Mouse (Mus musculus) midbrain, embryonic 14.5 days (tissue): ENCODE data around the gene Gstt3. TPM values are rescaled to one million over a fixed set of nuclear protein-coding genes. Genes with fewer than 3 reads are reported as not detected.

Source experiments
- ATAC-seq: fragments of 200-750 bp; cut with Nextera tagmentation; 2 replicates; pipeline ENCODE4 v1.8.0; 2017; ENCODE audit warnings: moderate number of reproducible peaks, moderate library complexity; ENCODE audit not compliant: low FRiP score, low TSS enrichment
- DNase-seq: peaks from one replicate; pipeline ENCODE4 v3.0.0-alpha.2; 2015
- H3K27ac ChIP-seq: fragments of 300-500 bp; sonication (generic); replicated peaks from 2 replicates; pipeline ENCODE4 v1.5.1; 2014; ENCODE audit warnings: mild to moderate bottlenecking, low read depth, low read length, moderate library complexity
- H3K27me3 ChIP-seq: fragments of 300-500 bp; sonication (generic); 2 replicates; pipeline ENCODE4 v1.6.1; 2014; ENCODE audit warnings: low read length, control low read depth, mixed read lengths; ENCODE audit not compliant: control insufficient read depth, insufficient read depth
- H3K36me3 ChIP-seq: fragments of 300-500 bp; sonication (generic); 2 replicates; pipeline ENCODE4 v1.6.1; 2014; ENCODE audit warnings: low read length, control low read depth; ENCODE audit not compliant: control insufficient read depth, insufficient read depth
- H3K4me1 ChIP-seq: fragments of 300-500 bp; sonication (generic); 2 replicates; pipeline ENCODE4 v1.6.1; 2014; ENCODE audit warnings: mild to moderate bottlenecking, antibody characterized with exemption, low read length, control low read depth; ENCODE audit not compliant: control insufficient read depth, insufficient read depth
- H3K4me2 ChIP-seq: fragments of 300-500 bp; sonication (generic); 2 replicates; pipeline ENCODE4 v1.6.1; 2014; ENCODE audit warnings: mild to moderate bottlenecking, low read length, moderate library complexity
- H3K4me3 ChIP-seq: fragments of 300-500 bp; sonication (generic); replicated peaks from 2 replicates; pipeline ENCODE4 v1.5.1; 2014; ENCODE audit warnings: low read depth, low read length
- H3K9ac ChIP-seq: fragments of 300-500 bp; sonication (generic); replicated peaks from 2 replicates; pipeline ENCODE4 v1.6.1; 2014; ENCODE audit warnings: mild to moderate bottlenecking, low read length, moderate library complexity
- H3K9me3 ChIP-seq: fragments of 300-500 bp; sonication (generic); 2 replicates; pipeline ENCODE4 v1.6.1; 2016; ENCODE audit warnings: low read length, control low read depth, mixed read lengths; ENCODE audit not compliant: control insufficient read depth
- WGBS: fragments of 180-500 bp; shearing (Covaris S2); extraction: QIAGEN DNeasy Blood & Tissue Kit; methylation state at CpG from one replicate; pipeline ENCODE4 v1.1.7; 2014; 5-methylcytosine and 5-hydroxymethylcytosine counted together
- polyA plus RNA-seq: library from polyadenylated mRNA; unstranded; fragments of >200 nt; fragmentation: Nextera tagmentation; extraction: Ambion mirVana; gene quantifications from 2 replicates; pipeline ENCODE4 v1.2.1, GENCODE M21; 2014

Gstt3 gene
- polyA plus RNA-seq, 1 experiment from 2014 or later: 1.1 TPM

DNA sequence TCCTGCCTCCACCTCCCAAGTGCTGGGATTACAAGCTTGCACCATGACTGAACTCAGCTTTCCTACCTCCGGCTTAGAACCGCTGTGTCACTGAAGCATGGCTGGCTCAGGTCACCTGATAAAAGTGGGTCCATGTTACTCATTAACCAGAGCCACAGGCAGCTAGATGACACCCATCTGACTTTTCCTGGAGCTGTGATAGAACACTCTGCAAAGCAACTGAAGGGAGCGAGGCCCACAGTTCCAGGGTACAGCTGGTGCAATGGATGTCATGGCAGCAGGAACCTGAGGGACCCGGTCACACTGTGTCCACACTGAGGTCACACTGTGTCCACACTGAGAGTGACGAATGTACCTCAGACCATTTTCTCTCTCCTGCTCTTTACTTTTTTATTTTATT lies 8.6 kb upstream of the Gstt3 start:
- H3K9me3 ChIP-seq: no peaks in the 10 kb centered on the region
- no peaks in the 10 kb centered on the region for H3K27me3 ChIP-seq
- DNase-seq (no peak), ATAC-seq (no peak)
- no peak overlapping the region for H3K4me3 ChIP-seq
- no peaks in the 10 kb centered on the region for H3K36me3 ChIP-seq
- no peak overlapping the region for H3K4me2 ChIP-seq
- no peaks in the 10 kb centered on the region for H3K4me1 ChIP-seq
- no peak overlapping the region for H3K9ac ChIP-seq
- no peak overlapping the region for H3K27ac ChIP-seq
- 91% methylated on average over 5 of the region's 5 CpGs for WGBS

DNA sequence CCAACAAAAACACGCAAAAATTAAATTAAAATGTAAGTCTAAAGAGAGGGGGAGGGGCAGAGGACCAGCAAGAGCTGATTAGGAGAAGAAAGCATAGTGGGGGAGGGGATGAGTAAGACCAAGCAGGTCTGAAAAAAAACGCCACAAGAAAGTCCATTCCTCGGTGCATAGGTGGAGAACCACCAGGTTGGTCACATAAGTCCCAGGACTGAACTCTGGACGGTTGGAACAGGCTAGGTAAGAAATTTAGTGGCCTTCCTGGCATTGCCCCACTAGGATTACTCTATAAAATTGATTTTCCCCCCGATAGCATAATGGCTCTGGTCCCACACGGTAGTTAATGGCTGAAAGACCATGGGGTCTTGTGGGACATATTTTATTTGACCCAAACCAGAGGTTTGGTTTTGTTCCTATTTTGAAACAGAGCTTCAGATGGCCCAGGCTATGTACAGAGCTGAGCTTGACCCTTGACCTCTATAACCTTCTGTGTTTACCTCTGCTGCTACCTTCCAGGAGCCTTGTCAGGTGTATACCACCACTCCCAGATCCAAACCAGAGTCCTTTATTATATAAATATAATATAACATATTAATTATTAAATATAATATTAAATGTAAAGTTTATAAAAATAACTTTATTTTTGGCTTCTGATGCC lies 8.0 kb upstream of the Gstt3 start:
- no peaks in the 10 kb centered on the region for H3K36me3 ChIP-seq
- 81% methylated on average over 6 of the region's 6 CpGs for WGBS
- no peaks in the 10 kb centered on the region for H3K4me1 ChIP-seq
- H3K4me3 ChIP-seq: no peak overlapping the region
- H3K9me3 ChIP-seq: no peaks in the 10 kb centered on the region
- ATAC-seq: no peak
- H3K27ac ChIP-seq: no peak overlapping the region
- H3K9ac ChIP-seq: no peak overlapping the region
- H3K27me3 ChIP-seq: no peaks in the 10 kb centered on the region
- no peak overlapping the region for H3K4me2 ChIP-seq
- DNase-seq: no peak

DNA sequence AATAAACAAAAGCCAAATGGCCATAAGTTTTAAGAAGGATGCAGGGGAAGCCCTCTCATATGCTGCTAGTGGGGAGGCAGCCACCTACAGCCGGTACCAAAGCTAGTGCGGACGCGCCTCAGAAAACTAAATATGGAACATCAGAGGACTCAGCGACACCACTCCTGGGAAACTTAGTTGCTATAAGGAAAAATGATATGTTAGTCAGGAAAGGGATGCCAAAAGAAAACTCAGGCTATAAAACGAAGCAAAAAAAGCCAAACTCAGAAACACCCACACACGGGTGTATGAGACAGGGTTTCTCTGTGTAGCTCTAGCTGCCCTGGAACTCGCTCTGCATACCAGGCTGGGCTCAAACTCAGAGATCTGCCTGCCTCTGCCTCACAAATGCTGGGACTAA lies 7.1 kb upstream of the Gstt3 start:
- ATAC-seq (no peak), DNase-seq (no peak)
- Histone ChIP-seq H3K27ac (no peak overlapping the region), H3K4me3 (no peak overlapping the region), H3K4me2 (no peak overlapping the region), H3K4me1 (no peaks in the 10 kb centered on the region), H3K36me3 (no peaks in the 10 kb centered on the region), H3K9ac (no peak overlapping the region), H3K27me3 (no peaks in the 10 kb centered on the region), H3K9me3 (no peaks in the 10 kb centered on the region)
- WGBS: 96% methylated on average over 8 of the region's 8 CpGs

DNA sequence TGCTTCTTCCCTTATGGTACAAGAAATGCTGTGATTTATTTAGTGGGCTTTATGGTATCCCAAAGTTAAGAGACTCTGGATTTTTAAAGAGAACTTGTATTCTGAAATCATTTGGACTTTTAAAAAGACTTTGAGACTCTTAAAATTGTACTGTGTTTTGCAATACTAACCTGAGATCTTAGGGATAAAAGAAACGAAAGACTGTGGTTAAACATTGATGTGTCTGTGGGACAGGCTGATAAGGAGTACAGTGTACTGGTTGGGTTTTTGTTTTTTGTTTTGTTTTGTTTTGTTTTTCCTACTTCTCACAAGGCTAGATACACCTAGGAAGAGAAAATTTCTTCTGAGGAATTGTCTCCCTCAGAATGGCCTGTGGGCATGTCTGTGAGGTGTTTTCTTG lies 4.2 kb upstream of the Gstt3 start:
- Histone ChIP-seq H3K27ac (no peak overlapping the region), H3K4me2 (no peak overlapping the region), H3K36me3 (no peaks in the 10 kb centered on the region), H3K9ac (no peak overlapping the region), H3K27me3 (peaks cover 12% of the 10 kb centered on the region), H3K9me3 (no peaks in the 10 kb centered on the region), H3K4me1 (peaks cover 5% of the 10 kb centered on the region), H3K4me3 (no peak overlapping the region)
- ATAC-seq (no peak), DNase-seq (no peak)
- 80% methylated on average over 1 of the region's 1 CpGs for WGBS

DNA sequence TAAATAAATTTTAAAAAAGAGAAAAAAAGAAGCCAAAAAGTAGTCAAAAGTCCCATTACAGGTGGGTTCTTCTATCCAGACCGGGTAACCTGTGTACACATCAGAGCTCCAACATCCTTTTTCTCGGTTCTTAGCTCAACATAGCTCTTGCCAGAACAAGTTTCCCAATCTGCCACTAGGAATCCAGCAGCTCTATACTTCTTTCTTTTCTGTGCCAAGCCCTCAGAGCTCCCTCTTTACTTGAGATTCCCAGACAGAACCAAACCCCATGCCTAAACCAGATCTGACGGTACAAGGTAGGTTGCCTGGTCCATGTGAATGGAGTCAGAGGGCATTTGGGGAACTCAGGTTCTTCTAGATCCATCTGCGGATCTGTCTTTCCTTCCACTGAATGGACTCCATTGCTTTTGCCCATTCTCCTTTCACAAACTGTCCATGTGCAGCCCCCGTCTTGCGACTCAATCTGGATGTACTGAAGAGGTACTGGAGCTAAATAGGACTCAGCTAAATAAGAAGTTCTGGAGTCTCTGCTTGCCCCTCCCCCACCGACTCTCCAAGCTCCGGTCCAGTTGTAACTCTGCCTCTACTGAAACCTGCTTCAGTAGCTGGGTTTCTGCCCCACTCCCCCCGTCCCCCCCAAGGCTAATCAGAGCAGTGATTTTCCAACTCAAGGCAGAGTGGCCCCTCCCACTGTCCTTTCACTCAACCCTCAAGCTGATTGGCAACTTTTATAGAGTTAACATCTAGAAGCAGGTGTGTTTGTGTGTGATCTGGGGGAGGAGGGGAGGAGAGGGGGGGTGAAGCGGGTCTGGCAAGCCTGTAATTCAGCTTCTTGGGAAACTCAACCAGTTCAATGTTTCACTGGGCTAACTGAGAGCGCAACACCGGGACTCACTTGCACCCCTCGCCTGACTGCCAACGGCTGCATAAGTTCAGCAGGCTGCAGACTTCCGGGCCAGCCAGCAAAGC lies 1.7 kb downstream of the Gstt3 start:
- no peak overlapping the region for H3K9ac ChIP-seq
- ATAC-seq: no peak
- no peak overlapping the region for H3K4me2 ChIP-seq
- peaks cover 5% of the 10 kb centered on the region for H3K4me1 ChIP-seq
- no peak for DNase-seq
- H3K4me3 ChIP-seq: no peak overlapping the region
- H3K27ac ChIP-seq: no peak overlapping the region
- H3K36me3 ChIP-seq: no peaks in the 10 kb centered on the region
- WGBS: 42% methylated on average over 15 of the region's 15 CpGs
- H3K9me3 ChIP-seq: no peaks in the 10 kb centered on the region
- H3K27me3 ChIP-seq: peaks cover 29% of the 10 kb centered on the region

DNA sequence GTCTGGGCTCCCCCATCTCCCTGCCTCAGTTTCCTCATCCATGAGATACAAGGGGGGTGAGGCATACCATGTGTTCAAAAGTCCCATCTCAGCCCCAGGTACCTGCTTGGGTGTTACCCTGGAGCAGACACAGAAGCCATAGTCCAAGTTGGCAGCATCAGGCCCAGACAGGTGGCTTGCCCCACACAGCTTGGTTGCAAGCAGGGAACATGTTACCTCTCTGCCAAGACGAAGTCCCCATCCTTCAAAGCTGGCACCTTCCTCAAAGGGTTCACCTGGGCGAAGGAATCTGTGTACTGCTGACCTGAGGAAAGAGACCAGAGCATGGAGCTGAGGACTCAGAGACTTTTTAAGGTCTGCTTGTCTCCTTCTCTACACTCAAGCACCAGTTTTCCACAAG lies 3.3 kb downstream of the Gstt3 start:
- Histone ChIP-seq H3K9ac (no peak overlapping the region), H3K36me3 (no peaks in the 10 kb centered on the region), H3K4me3 (no peak overlapping the region), H3K4me1 (peaks cover 5% of the 10 kb centered on the region), H3K9me3 (no peaks in the 10 kb centered on the region), H3K27me3 (peaks cover 29% of the 10 kb centered on the region), H3K4me2 (no peak overlapping the region), H3K27ac (no peak overlapping the region)
- no peak for ATAC-seq
- DNase-seq: no peak
- 85% methylated on average over 2 of the region's 2 CpGs for WGBS

DNA sequence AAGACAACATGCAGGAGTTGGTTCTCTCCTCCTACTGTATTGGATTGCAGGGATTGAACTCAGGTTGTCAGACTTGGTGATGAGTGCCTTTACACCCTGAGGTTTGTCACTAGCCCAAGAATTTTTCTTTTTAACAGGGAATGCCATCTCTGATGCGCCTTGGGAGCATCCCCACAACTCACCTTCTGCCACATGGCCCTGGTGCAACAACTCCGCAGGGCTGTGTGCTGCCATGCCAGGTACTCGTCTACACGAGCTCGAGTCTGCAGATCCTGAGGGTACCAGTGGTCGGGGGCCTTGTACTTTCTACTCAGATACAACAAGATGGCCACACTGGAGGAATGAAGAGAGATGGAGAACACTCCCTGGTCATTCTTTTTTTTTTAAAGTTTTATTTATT lies 4.7 kb downstream of the Gstt3 start:
- H3K4me1 ChIP-seq: peaks cover 12% of the 10 kb centered on the region
- no peak overlapping the region for H3K9ac ChIP-seq
- H3K36me3 ChIP-seq: no peaks in the 10 kb centered on the region
- no peak overlapping the region for H3K4me3 ChIP-seq
- no peaks in the 10 kb centered on the region for H3K9me3 ChIP-seq
- DNase-seq: no peak
- H3K4me2 ChIP-seq: no peak overlapping the region
- no peak for ATAC-seq
- WGBS: 90% methylated on average over 6 of the region's 6 CpGs
- H3K27ac ChIP-seq: no peak overlapping the region
- H3K27me3 ChIP-seq: peaks cover 27% of the 10 kb centered on the region

DNA sequence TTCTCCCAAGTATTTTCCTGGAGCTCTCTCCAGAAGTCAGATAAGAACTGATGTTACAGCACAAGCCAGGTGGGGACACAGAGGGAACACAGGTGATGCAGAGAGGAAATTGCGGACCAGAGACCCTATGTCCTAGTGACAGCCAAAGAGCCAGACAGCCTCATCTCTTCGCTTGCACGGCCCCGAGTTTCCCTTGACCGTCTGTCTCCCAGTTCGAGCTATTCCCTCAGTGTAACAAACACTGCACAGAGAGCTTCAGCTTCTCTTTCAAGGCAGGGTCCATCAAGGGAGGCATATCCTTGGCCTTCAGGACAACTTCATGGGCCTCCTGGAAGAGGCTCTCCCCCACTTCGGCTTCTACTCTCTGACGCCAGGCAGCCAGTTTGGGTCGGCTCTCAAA lies 6.6 kb downstream of the Gstt3 start:
- Histone ChIP-seq H3K9ac (no peak overlapping the region), H3K4me1 (0 out of 2 replicates have a peak, but pooled peaks cover 7% of the 10 kb centered on the region), H3K9me3 (no peaks in the 10 kb centered on the region), H3K4me2 (no peak overlapping the region), H3K36me3 (no peaks in the 10 kb centered on the region), H3K27ac (no peak overlapping the region), H3K4me3 (no peak overlapping the region), H3K27me3 (peaks cover 8% of the 10 kb centered on the region)
- no peak for ATAC-seq
- WGBS: 91% methylated on average over 9 of the region's 9 CpGs
- no peak for DNase-seq
